Mouse (Mus musculus): ENCODE results near the gene Mvk.

DNA sequence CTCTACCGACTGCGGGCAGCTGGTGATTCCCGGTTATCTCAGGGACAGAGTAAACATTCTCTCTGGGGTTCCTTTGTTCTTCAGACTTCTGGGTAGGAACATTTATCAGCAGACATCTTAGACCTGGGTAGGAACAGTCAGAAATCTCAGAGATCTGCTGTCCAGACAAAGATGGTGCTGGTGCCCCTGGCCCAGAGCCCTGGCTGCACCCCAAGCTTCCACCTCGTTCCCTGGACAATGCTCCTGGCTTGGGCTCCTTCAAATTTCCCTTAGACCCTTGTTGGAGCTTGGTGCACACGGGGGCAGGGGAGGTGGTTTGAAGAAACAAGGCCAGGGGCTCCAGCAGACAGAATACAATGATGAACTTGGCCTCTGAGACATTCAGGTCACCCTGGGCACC is 21.5 kb upstream of the Mvk start:
- TF ChIP-seq CTCF (IDR thresholded peaks at IDR 0.05; ENCODE audit: borderline replicate concordance, insufficient read depth, low read depth, low read length) (no peak), POLR2A (IDR thresholded peaks at IDR 0.05; ENCODE audit: borderline replicate concordance, insufficient read depth, low read length) (no peak)
